24 mouse cellular contexts compared by ENCODE assay signal in the genomic region with DNA sequence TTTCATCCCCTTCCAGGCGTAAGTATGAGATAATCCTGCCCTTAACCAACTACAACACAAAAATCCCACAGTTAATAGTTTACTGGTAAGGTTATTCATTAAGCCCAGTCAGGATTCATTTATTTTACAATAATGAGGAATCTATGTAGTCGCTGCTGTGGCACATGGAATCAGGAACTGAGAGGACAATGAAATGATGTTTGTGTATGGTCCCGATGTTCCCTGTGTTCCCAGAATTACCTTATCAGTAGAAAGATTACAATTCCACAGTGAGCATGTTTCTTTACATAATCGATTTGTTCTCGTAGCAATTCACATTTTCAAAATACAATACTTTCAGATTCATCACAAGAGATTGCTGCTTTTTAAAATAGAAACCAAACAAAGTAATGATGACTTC.
DNase-seq lines count a peak whose midpoint lies in the region; ATAC-seq and TF ChIP-seq lines count a peak whose summit lies in the region.
"Had no signal": no experiment of that assay in that cellular context is flagged by ENCODE, and none has a peak within 500 bp of the region (broad histone marks: within the 10 kb centered on the region; RNA-seq: fewer than 3 reads in every experiment).

No protein-coding gene starts in this region.

- DNase-seq in kidney, adult 9 months, result peak; percentile 32
- no peak for DNase-seq in kidney, adult 8-10 months
- DNase-seq in liver, postnatal 0 days, result no peak
- no peak for DNase-seq in liver, embryonic 11.5 days (ENCODE audit: low spot score)
- no peak for DNase-seq in adrenal gland, adult 8-10 months
- DNase-seq in spleen, adult 12 weeks (ENCODE audit: low spot score), result no peak
- DNase-seq: adrenal gland, adult 2 months; adrenal gland, postnatal 14 days; adrenal gland, postnatal 36 days; cerebellum, adult 11-12 months; cerebellum, adult 2 months; cerebellum, adult 9-10 months; cerebellum, postnatal 10 days; cerebellum, postnatal 25 days; embryo, embryonic 11 days had no signal

- peak; percentile 84 for ATAC-seq in liver, postnatal 0 days
- no peak for ATAC-seq in liver, embryonic 11.5 days (replicated peaks; ENCODE audit: low FRiP score)
- 0 out of 2 replicates have a peak, but pooled peaks have one; percentile 51 for ATAC-seq in intestine, embryonic 15.5 days
- peak; percentile 40; the same call in 1 of the 2 replicates for ATAC-seq in intestine, embryonic 16.5 days
- ATAC-seq: forebrain, embryonic 14.5 days; forebrain, embryonic 16.5 days had no signal

- TF ChIP-seq CTCF in liver, postnatal 0 days (IDR thresholded peaks at IDR 0.05; ENCODE audit: low read depth), result no peak

- no peak overlapping the region for H3K27ac ChIP-seq in liver, postnatal 0 days (ENCODE audit: low read depth)
- H3K27ac ChIP-seq in liver, embryonic 11.5 days (ENCODE audit: low read depth, low read length), result no peak overlapping the region
- no peak overlapping the region for H3K27ac ChIP-seq in intestine, embryonic 15.5 days
- H3K27ac ChIP-seq in intestine, embryonic 16.5 days (ENCODE audit: low read length), result no peak overlapping the region
- H3K27ac ChIP-seq: embryonic facial prominence, embryonic 13.5 days; embryonic facial prominence, embryonic 15.5 days; forebrain, embryonic 10.5 days; forebrain, embryonic 12.5 days had no signal

- no peak overlapping the region for H3K4me2 ChIP-seq in liver, postnatal 0 days (ENCODE audit: low read depth, low read length)
- no peak overlapping the region for H3K4me2 ChIP-seq in liver, embryonic 11.5 days
- H3K4me2 ChIP-seq in intestine, embryonic 15.5 days (replicated peaks), result no peak overlapping the region
- H3K4me2 ChIP-seq in intestine, embryonic 16.5 days (ENCODE audit: low read depth, low read length), result no peak overlapping the region
- H3K4me2 ChIP-seq: embryonic facial prominence, embryonic 13.5 days; embryonic facial prominence, embryonic 15.5 days; forebrain, embryonic 12.5 days had no signal

- H3K4me3 ChIP-seq in liver, postnatal 0 days (ENCODE audit: low read depth, low read length), result no peak overlapping the region
- no peak overlapping the region for H3K4me3 ChIP-seq in liver, embryonic 11.5 days (ENCODE audit: low read depth, low read length)
- H3K4me3 ChIP-seq in intestine, embryonic 15.5 days (replicated peaks), result no peak overlapping the region
- no peak overlapping the region for H3K4me3 ChIP-seq in intestine, embryonic 16.5 days (ENCODE audit: low read length)
- H3K4me3 ChIP-seq: embryonic facial prominence, embryonic 13.5 days; embryonic facial prominence, embryonic 15.5 days; erythroblast, embryonic 14.5 days; forebrain, embryonic 10.5 days; forebrain, embryonic 12.5 days had no signal

- H3K9me3 ChIP-seq in liver, postnatal 0 days (ENCODE audit: low read length), result no peaks in the 10 kb centered on the region
- H3K9me3 ChIP-seq in liver, embryonic 11.5 days (ENCODE audit: control insufficient read depth, low read length), result no peaks in the 10 kb centered on the region
- no peaks in the 10 kb centered on the region for H3K9me3 ChIP-seq in intestine, embryonic 15.5 days
- no peaks in the 10 kb centered on the region for H3K9me3 ChIP-seq in intestine, embryonic 16.5 days (ENCODE audit: control insufficient read depth, low read length)
- H3K9me3 ChIP-seq: embryonic facial prominence, embryonic 13.5 days; embryonic facial prominence, embryonic 15.5 days; forebrain, embryonic 10.5 days; forebrain, embryonic 12.5 days had no signal

- H3K36me3 ChIP-seq in liver, postnatal 0 days (replicated peaks; ENCODE audit: insufficient read depth, low read length), result peaks cover 18% of the 10 kb centered on the region
- peaks cover 4% of the 10 kb centered on the region; the same call in 1 of the 2 replicates for H3K36me3 ChIP-seq in liver, embryonic 11.5 days (ENCODE audit: control insufficient read depth, insufficient read depth, low read length)
- peaks cover 13% of the 10 kb centered on the region for H3K36me3 ChIP-seq in intestine, embryonic 15.5 days
- H3K36me3 ChIP-seq in intestine, embryonic 16.5 days (ENCODE audit: control insufficient read depth, insufficient read depth, low read length), result peaks cover 5% of the 10 kb centered on the region; the same call in 1 of the 2 replicates

- no peaks in the 10 kb centered on the region for H3K4me1 ChIP-seq in liver, postnatal 0 days (ENCODE audit: insufficient read depth)
- no peaks in the 10 kb centered on the region for H3K4me1 ChIP-seq in liver, embryonic 11.5 days (replicated peaks; ENCODE audit: control insufficient read depth, insufficient read depth, low read length)
- no peaks in the 10 kb centered on the region for H3K4me1 ChIP-seq in intestine, embryonic 15.5 days (replicated peaks)
- no peaks in the 10 kb centered on the region for H3K4me1 ChIP-seq in intestine, embryonic 16.5 days (ENCODE audit: control insufficient read depth, insufficient read depth, low read length)
- H3K4me1 ChIP-seq: embryonic facial prominence, embryonic 13.5 days; embryonic facial prominence, embryonic 15.5 days had no signal

- no peaks in the 10 kb centered on the region for H3K27me3 ChIP-seq in liver, postnatal 0 days (ENCODE audit: insufficient read depth, low read length)
- no peaks in the 10 kb centered on the region for H3K27me3 ChIP-seq in liver, embryonic 11.5 days (replicated peaks; ENCODE audit: control insufficient read depth, insufficient read depth, low read length)
- H3K27me3 ChIP-seq in intestine, embryonic 15.5 days (replicated peaks), result no peaks in the 10 kb centered on the region
- H3K27me3 ChIP-seq in intestine, embryonic 16.5 days (replicated peaks; ENCODE audit: control insufficient read depth, insufficient read depth, low read length), result no peaks in the 10 kb centered on the region
- H3K27me3 ChIP-seq: embryonic facial prominence, embryonic 13.5 days; embryonic facial prominence, embryonic 15.5 days; forebrain, embryonic 12.5 days had no signal

- 58% methylated on average over 5 of the region's 5 CpGs for WGBS in liver, postnatal 0 days (ENCODE audit: insufficient replicate concordance)
- 65% methylated on average over 5 of the region's 5 CpGs for WGBS in liver, embryonic 11.5 days
- WGBS in intestine, embryonic 15.5 days, result 53% methylated on average over 5 of the region's 5 CpGs
- 48% methylated on average over 5 of the region's 5 CpGs for WGBS in intestine, embryonic 16.5 days

- no peak overlapping the region for H3K9ac ChIP-seq in liver, postnatal 0 days (replicated peaks)
- H3K9ac ChIP-seq in liver, embryonic 11.5 days (ENCODE audit: low read depth, low read length), result no peak overlapping the region
- no peak overlapping the region for H3K9ac ChIP-seq in intestine, embryonic 15.5 days
- no peak overlapping the region for H3K9ac ChIP-seq in intestine, embryonic 16.5 days (ENCODE audit: low read depth, low read length)
- H3K9ac ChIP-seq: embryonic facial prominence, embryonic 13.5 days; embryonic facial prominence, embryonic 15.5 days; forebrain, embryonic 12.5 days had no signal

- TF ChIP-seq EP300 in liver, postnatal 0 days (IDR thresholded peaks at IDR 0.05; ENCODE audit: low read depth), result no peak
